Mouse (Mus musculus) liver, adult 2 months (tissue): ENCODE measurements around the gene Zfp759. TPM values are rescaled to one million over a fixed set of nuclear protein-coding genes. Genes with fewer than 3 reads are reported as not detected.
A peak's percentile ranks its signal among the peaks of the same experiment; 100 is the strongest.
"Not testable (repeated sequence)": the region's sequence is repeated elsewhere in the genome, so short reads cannot be mapped to it uniquely, and the experiment has no call there.

Experiments
- DNase-seq: peaks from one replicate; pipeline ENCODE4 v3.0.0-alpha.2; 2011; ENCODE audit warnings: low read depth, low spot score; ENCODE audit errors: extremely low read depth
- H3K27ac ChIP-seq: fragments of 200-500 bp; replicated peaks from 2 replicates; pipeline ENCODE4 v1.5.1; 2012; ENCODE audit warnings: low read depth, mild to moderate bottlenecking, control low read depth, inconsistent platforms, low read length; ENCODE audit not compliant: insufficient read depth
- H3K27me3 ChIP-seq: fragments of 200-500 bp; 2 replicates; pipeline ENCODE4 v1.6.1; 2012; ENCODE audit warnings: mild to moderate bottlenecking, moderate library complexity, low read length, inconsistent platforms; ENCODE audit not compliant: control insufficient read depth, insufficient read depth
- H3K36me3 ChIP-seq: fragments of 200-500 bp; 2 replicates; pipeline ENCODE4 v1.6.1; 2012; ENCODE audit warnings: low read length, inconsistent platforms; ENCODE audit not compliant: control insufficient read depth, insufficient read depth
- H3K4me1 ChIP-seq: fragments of 200-500 bp; 2 replicates; pipeline ENCODE4 v1.6.1; 2011; ENCODE audit warnings: low read length; ENCODE audit not compliant: control insufficient read depth, insufficient read depth
- H3K4me3 ChIP-seq: fragments of 200-500 bp; 2 replicates; pipeline ENCODE4 v1.5.1; 2011; ENCODE audit warnings: low read depth, mild to moderate bottlenecking, control low read depth, low read length, moderate library complexity; ENCODE audit not compliant: insufficient read depth
- H3K79me2 ChIP-seq: fragments of 200-500 bp; 2 replicates; pipeline ENCODE4 v1.6.1; 2012; ENCODE audit warnings: inconsistent platforms, mild to moderate bottlenecking, low read length, moderate library complexity; ENCODE audit not compliant: control insufficient read depth, insufficient read depth
- H3K9ac ChIP-seq: fragments of 200-500 bp; 2 replicates; pipeline ENCODE4 v1.6.1; 2012; ENCODE audit warnings: low read depth, mild to moderate bottlenecking, control low read depth, inconsistent platforms, low read length
- CTCF ChIP-seq: fragments of 200-500 bp; IDR thresholded peaks from 2 replicates; pipeline ENCODE4 v1.5.1; 2011; ENCODE audit warnings: low read depth, low read length, control low read depth
- POLR2A ChIP-seq: fragments of 200-500 bp; IDR thresholded peaks from 2 replicates; pipeline ENCODE4 v1.6.1; 2011; ENCODE audit warnings: low read length, control low read depth; ENCODE audit not compliant: insufficient read depth; ENCODE audit errors: extremely low read depth
- WGBS: fragments of 180-500 bp; shearing (Covaris S2); methylation state at CpG from one replicate; pipeline ENCODE4 v1.1.7; 2018; 5-methylcytosine and 5-hydroxymethylcytosine counted together
- polyA plus RNA-seq: library from polyadenylated mRNA; depleted of rRNA; stranded (reverse); fragments of >200 nt; gene quantifications from 2 replicates; pipeline ENCODE4 v1.2.3, GENCODE M21; 2012; rRNA removed
- total RNA-seq: library from RNA; depleted of rRNA; stranded (reverse); fragments of >200 nt; gene quantifications from 2 replicates; pipeline ENCODE4 v1.2.3, GENCODE M21; 2014; rRNA removed

Gene Zfp759
- total RNA-seq (2.7 and 4.9 TPM in 2 replicates), polyA plus RNA-seq (0.18 and 0.30 TPM in 2 replicates)

GRCm38 (mm10) chr13:67121360-67121759 is at the start of gene Zfp759:
TSS of gene Zfp759 (plus strand) at chr13:67121660.
- H3K27ac ChIP-seq, DNase-seq, H3K9ac ChIP-seq, H3K36me3 ChIP-seq, H3K27me3 ChIP-seq, H3K4me3 ChIP-seq, H3K79me2 ChIP-seq, H3K4me1 ChIP-seq: not testable (repeated sequence)

GRCm38 (mm10) chr13:67072786-67073185 is 48.7 kb upstream of the Zfp759 start:
- Histone ChIP-seq H3K36me3 (peaks cover 58% of the 10 kb centered on the region), H3K79me2 (peaks cover 3% of the 10 kb centered on the region; the same call in 1 of the 2 replicates), H3K9ac (no peak overlapping the region), H3K4me3 (no peak overlapping the region), H3K27me3 (no peaks in the 10 kb centered on the region), H3K4me1 (no peaks in the 10 kb centered on the region), H3K27ac (no peak overlapping the region)
- WGBS, result 97% methylated on average over 2 of the region's 2 CpGs
- TF ChIP-seq CTCF (no peak), POLR2A (no peak)
- no peak for DNase-seq

DNA sequence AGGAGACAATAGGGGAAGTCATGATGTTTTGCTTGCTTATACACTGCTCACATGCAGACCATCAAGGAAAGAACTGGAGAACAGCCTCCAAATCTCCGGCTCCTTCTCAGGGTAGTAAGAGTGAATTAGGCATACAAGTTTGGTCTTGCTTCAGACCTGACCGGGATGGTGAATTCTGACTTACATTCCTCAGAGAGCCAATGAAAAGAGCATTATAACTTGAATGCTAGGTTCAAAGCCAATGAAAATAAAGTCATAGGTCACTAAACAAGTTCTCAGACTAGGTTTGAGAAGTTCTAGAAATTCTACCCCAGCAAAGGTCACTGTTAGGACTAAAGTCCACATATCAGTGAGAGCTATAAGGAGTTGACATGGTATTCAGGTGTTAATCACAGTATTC is 44.2 kb upstream of the Zfp759 start:
- DNase-seq, result no peak
- 96% methylated on average over 2 of the region's 2 CpGs for WGBS
- Histone ChIP-seq H3K36me3 (peaks cover 45% of the 10 kb centered on the region), H3K4me3 (no peak overlapping the region), H3K9ac (no peak overlapping the region), H3K4me1 (peaks cover 9% of the 10 kb centered on the region), H3K79me2 (peaks cover 7% of the 10 kb centered on the region; the same call in 1 of the 2 replicates), H3K27ac (no peak overlapping the region), H3K27me3 (no peaks in the 10 kb centered on the region)
- TF ChIP-seq POLR2A (no peak), CTCF (no peak)

- H3K4me1 ChIP-seq, result peaks cover 9% of the 10 kb centered on the region
- no peaks in the 10 kb centered on the region for H3K27me3 ChIP-seq
- H3K27ac ChIP-seq, result peak overlapping the region; percentile 87
- H3K4me3 ChIP-seq, result peak overlapping the region; percentile 82
- WGBS, result under 1% methylated on average over 24 of the region's 24 CpGs
- H3K36me3 ChIP-seq, result peaks cover 34% of the 10 kb centered on the region
- no peak for TF ChIP-seq CTCF
- TF ChIP-seq POLR2A, result 0 out of 2 replicates have a peak, but pooled peaks have one; percentile 40
- H3K9ac ChIP-seq, result peak overlapping the region; percentile 58
- H3K79me2 ChIP-seq, result peaks cover 7% of the 10 kb centered on the region; the same call in 1 of the 2 replicates
- peak; percentile 92 for DNase-seq
These were observed 40.2 kb upstream of the Zfp759 start for GRCm38 (mm10) chr13:67081142-67081713.

DNA sequence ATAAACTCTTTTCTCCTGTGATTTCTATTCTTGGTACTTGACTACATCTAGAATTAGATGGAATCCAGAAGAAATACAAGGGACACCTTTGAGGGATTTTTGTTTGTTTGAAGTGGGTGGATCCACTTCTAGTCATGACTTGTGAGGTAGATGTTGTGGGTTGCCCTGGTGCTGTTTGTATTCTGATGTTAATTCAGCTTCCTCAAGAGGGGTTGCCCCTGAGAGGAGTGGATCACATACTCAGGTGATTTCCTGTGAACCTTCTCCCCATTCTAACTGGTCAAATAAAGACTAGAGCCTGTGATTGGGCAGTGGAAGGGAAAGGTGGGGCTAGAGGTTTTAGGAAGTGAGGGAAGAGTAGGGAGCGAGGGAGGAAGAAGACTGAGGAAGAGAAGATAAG is 39.5 kb upstream of the Zfp759 start:
- Histone ChIP-seq H3K4me1 (peaks cover 9% of the 10 kb centered on the region), H3K27me3 (no peaks in the 10 kb centered on the region), H3K4me3 (no peak overlapping the region), H3K27ac (peak overlapping the region; percentile 87), H3K79me2 (peaks cover 6% of the 10 kb centered on the region; the same call in 1 of the 2 replicates), H3K9ac (no peak overlapping the region), H3K36me3 (peaks cover 32% of the 10 kb centered on the region)
- no peak for TF ChIP-seq POLR2A
- no peak for TF ChIP-seq CTCF
- 38% methylated on average over 1 of the region's 1 CpGs for WGBS
- DNase-seq, result peak; percentile 52

DNA sequence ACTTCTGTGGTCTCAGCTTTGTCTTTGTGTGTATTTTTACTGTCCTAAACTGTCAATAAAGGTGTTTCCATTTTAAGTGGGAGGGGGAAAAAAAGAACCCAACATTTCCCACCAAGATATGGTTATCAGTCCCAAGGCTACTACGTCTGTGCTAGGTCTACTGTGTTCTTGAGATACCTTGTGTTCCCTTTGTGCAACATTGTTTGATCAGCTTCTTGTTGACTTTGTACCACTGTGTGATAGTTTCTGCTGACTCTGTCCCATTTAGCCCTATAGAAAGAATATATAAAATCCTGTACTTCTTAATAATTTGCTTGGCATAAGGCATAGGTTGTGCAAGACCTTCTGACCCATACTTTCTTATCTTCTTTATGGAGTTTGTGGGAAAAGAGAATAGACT is 31.3 kb upstream of the Zfp759 start:
- H3K36me3 ChIP-seq, result peaks cover 24% of the 10 kb centered on the region; the same call in 1 of the 2 replicates
- no peak for TF ChIP-seq CTCF
- no peak for TF ChIP-seq POLR2A
- no peaks in the 10 kb centered on the region for H3K27me3 ChIP-seq
- H3K4me3 ChIP-seq, result no peak overlapping the region
- no peak overlapping the region for H3K9ac ChIP-seq
- H3K79me2 ChIP-seq, result peaks cover 5% of the 10 kb centered on the region; the same call in 1 of the 2 replicates
- no peak for DNase-seq
- H3K27ac ChIP-seq, result no peak overlapping the region
- WGBS, result 70% methylated on average over 1 of the region's 1 CpGs
- no peaks in the 10 kb centered on the region for H3K4me1 ChIP-seq
